Mouse (Mus musculus): ENCODE results near the gene Kcnc1.

The Kcnc1 gene

GRCm38 (mm10) chr7:46364154-46364553 lies 32.1 kb upstream of the Kcnc1 start:
- Histone ChIP-seq H3K27me3 (ENCODE audit: insufficient read depth, low read length) (0 out of 2 replicates have a peak, but pooled peaks cover 3% of the 10 kb centered on the region), H3K4me1 (replicated peaks; ENCODE audit: low read depth, low read length) (no peaks in the 10 kb centered on the region), H3K36me3 (ENCODE audit: insufficient read depth, low read length) (no peaks in the 10 kb centered on the region), H3K9me3 (ENCODE audit: low read length) (no peaks in the 10 kb centered on the region), H3K4me3 (replicated peaks; ENCODE audit: low read length) (no peak overlapping the region)
- TF ChIP-seq NANOG (IDR thresholded peaks at IDR 0.05; ENCODE audit: borderline replicate concordance, low read length) (no peak), CTCF (conservative IDR thresholded peaks at IDR 0.05; ENCODE audit: low read length) (no peak), POU5F1 (IDR thresholded peaks at IDR 0.05; ENCODE audit: borderline replicate concordance, low read length) (no peak)

GRCm38 (mm10) chr7:46365810-46366209 lies 30.5 kb upstream of the Kcnc1 start:
- TF ChIP-seq NANOG (IDR thresholded peaks at IDR 0.05; ENCODE audit: borderline replicate concordance, low read length) = no peak
- H3K27me3 ChIP-seq (ENCODE audit: insufficient read depth, low read length) = peaks cover 4% of the 10 kb centered on the region
- H3K36me3 ChIP-seq (ENCODE audit: insufficient read depth, low read length) = no peaks in the 10 kb centered on the region
- H3K4me1 ChIP-seq (replicated peaks; ENCODE audit: low read depth, low read length) = no peaks in the 10 kb centered on the region
- H3K9me3 ChIP-seq (ENCODE audit: low read length) = no peaks in the 10 kb centered on the region
- H3K4me3 ChIP-seq (replicated peaks; ENCODE audit: low read length) = no peak overlapping the region

- Histone ChIP-seq H3K4me3 (replicated peaks; ENCODE audit: low read length) (no peak overlapping the region), H3K9me3 (ENCODE audit: low read length) (no peaks in the 10 kb centered on the region), H3K36me3 (ENCODE audit: insufficient read depth, low read length) (no peaks in the 10 kb centered on the region), H3K4me1 (replicated peaks; ENCODE audit: low read depth, low read length) (peaks cover 3% of the 10 kb centered on the region), H3K27me3 (ENCODE audit: insufficient read depth, low read length) (peaks cover 38% of the 10 kb centered on the region)
- TF ChIP-seq CTCF (conservative IDR thresholded peaks at IDR 0.05; ENCODE audit: low read length) (no peak), NANOG (IDR thresholded peaks at IDR 0.05; ENCODE audit: borderline replicate concordance, low read length) (no peak), POU5F1 (IDR thresholded peaks at IDR 0.05; ENCODE audit: borderline replicate concordance, low read length) (no peak)
Measured at GRCm38 (mm10) chr7:46371104-46371503, 25.2 kb upstream of the Kcnc1 start.

DNA sequence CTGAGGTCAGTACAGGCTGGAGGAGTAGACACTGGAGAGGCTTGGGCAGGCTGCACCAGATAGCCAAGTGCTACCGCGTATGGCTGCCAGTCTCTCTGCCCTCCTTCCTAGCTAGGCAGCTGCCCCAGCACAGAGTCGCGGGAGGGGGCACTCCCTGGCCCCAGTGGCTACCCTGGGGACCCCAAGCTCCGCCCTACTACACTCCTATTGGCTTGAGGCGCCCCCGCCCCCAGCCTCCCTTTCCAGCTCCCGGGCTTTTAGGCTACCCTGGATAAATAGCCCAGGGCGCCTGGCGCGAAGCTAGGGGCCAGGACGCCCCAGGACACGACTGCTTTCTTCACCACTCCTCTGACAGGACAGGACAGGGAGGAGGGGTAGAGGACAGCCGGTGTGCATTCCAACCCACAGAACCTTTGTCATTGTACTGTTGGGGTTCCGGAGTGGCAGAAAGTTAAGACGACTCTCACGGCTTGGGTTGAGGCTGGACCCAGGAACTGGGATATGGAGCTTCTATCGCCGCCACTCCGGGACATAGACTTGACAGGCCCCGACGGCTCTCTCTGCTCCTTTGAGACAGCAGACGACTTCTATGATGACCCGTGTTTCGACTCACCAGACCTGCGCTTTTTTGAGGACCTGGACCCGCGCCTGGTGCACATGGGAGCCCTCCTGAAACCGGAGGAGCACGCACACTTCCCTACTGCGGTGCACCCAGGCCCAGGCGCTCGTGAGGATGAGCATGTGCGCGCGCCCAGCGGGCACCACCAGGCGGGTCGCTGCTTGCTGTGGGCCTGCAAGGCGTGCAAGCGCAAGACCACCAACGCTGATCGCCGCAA lies 19.9 kb upstream of the Kcnc1 start, which contains the start of gene Myod1:
Gene Myod1, plus strand, starts transcription at position 303 of the 836 bp plus-strand sequence.
- TF ChIP-seq CTCF (conservative IDR thresholded peaks at IDR 0.05; ENCODE audit: low read length) (no peak), POU5F1 (IDR thresholded peaks at IDR 0.05; ENCODE audit: borderline replicate concordance, low read length) (no peak), NANOG (IDR thresholded peaks at IDR 0.05; ENCODE audit: borderline replicate concordance, low read length) (no peak)
- Histone ChIP-seq H3K4me1 (replicated peaks; ENCODE audit: low read depth, low read length) (peaks cover 23% of the 10 kb centered on the region), H3K27me3 (ENCODE audit: insufficient read depth, low read length) (peaks cover 67% of the 10 kb centered on the region), H3K36me3 (ENCODE audit: insufficient read depth, low read length) (no peaks in the 10 kb centered on the region), H3K9me3 (ENCODE audit: low read length) (no peaks in the 10 kb centered on the region), H3K4me3 (replicated peaks; ENCODE audit: low read length) (peak within 1 kb of the TSS; percentile 70)

DNA sequence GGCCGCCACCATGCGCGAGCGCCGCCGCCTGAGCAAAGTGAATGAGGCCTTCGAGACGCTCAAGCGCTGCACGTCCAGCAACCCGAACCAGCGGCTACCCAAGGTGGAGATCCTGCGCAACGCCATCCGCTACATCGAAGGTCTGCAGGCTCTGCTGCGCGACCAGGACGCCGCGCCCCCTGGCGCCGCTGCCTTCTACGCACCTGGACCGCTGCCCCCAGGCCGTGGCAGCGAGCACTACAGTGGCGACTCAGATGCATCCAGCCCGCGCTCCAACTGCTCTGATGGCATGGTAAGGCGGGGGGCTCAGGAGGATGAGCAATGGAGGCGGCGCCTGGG lies 19.3 kb upstream of the Kcnc1 start:
- H3K36me3 ChIP-seq (ENCODE audit: insufficient read depth, low read length) = no peaks in the 10 kb centered on the region
- H3K4me1 ChIP-seq (replicated peaks; ENCODE audit: low read depth, low read length) = peaks cover 23% of the 10 kb centered on the region
- H3K27me3 ChIP-seq (ENCODE audit: insufficient read depth, low read length) = peaks cover 67% of the 10 kb centered on the region
- no peak for TF ChIP-seq NANOG (IDR thresholded peaks at IDR 0.05; ENCODE audit: borderline replicate concordance, low read length)
- TF ChIP-seq CTCF (conservative IDR thresholded peaks at IDR 0.05; ENCODE audit: low read length) = no peak
- no peak for TF ChIP-seq POU5F1 (IDR thresholded peaks at IDR 0.05; ENCODE audit: borderline replicate concordance, low read length)
- H3K9me3 ChIP-seq (ENCODE audit: low read length) = no peaks in the 10 kb centered on the region
- H3K4me3 ChIP-seq (replicated peaks; ENCODE audit: low read length) = peak overlapping the region; percentile 70

DNA sequence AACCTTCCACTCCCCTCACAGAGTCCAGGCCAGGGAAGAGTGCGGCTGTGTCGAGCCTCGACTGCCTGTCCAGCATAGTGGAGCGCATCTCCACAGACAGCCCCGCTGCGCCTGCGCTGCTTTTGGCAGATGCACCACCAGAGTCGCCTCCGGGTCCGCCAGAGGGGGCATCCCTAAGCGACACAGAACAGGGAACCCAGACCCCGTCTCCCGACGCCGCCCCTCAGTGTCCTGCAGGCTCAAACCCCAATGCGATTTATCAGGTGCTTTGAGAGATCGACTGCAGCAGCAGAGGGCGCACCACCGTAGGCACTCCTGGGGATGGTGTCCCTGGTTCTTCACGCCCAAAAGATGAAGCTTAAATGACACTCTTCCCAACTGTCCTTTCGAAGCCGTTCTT lies 18.2 kb upstream of the Kcnc1 start:
- peaks cover 58% of the 10 kb centered on the region for H3K27me3 ChIP-seq (ENCODE audit: insufficient read depth, low read length)
- peaks cover 23% of the 10 kb centered on the region for H3K4me1 ChIP-seq (replicated peaks; ENCODE audit: low read depth, low read length)
- H3K36me3 ChIP-seq (ENCODE audit: insufficient read depth, low read length) = no peaks in the 10 kb centered on the region
- H3K9me3 ChIP-seq (ENCODE audit: low read length) = no peaks in the 10 kb centered on the region
- peak overlapping the region; percentile 41; the same call in 1 of the 2 replicates for H3K4me3 ChIP-seq (replicated peaks; ENCODE audit: low read length)
- TF ChIP-seq NANOG (IDR thresholded peaks at IDR 0.05; ENCODE audit: borderline replicate concordance, low read length) = no peak
- TF ChIP-seq CTCF (conservative IDR thresholded peaks at IDR 0.05; ENCODE audit: low read length) = peak; percentile 24

DNA sequence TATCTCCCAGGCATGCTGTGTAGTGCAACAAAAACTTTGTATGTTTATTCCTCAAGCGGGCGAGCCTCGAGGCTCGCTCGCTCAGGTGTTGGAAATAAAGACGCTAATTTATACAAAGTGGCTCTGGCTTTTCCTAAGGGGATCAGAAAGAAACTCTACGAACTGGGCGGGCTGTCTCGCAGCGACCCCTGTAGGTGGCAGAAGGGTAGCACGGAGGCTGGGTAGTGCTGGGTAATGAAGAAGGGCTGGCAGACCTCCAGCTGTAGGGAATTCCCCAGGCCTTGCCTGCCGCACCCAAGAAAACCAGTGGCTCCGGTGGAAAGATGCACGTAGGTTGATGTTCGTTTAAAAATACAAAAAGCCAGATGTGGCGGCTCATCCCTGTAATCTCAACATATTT lies 17.3 kb upstream of the Kcnc1 start:
- Histone ChIP-seq H3K4me3 (replicated peaks; ENCODE audit: low read length) (no peak overlapping the region), H3K27me3 (ENCODE audit: insufficient read depth, low read length) (peaks cover 55% of the 10 kb centered on the region), H3K4me1 (replicated peaks; ENCODE audit: low read depth, low read length) (peaks cover 23% of the 10 kb centered on the region), H3K9me3 (ENCODE audit: low read length) (no peaks in the 10 kb centered on the region), H3K36me3 (ENCODE audit: insufficient read depth, low read length) (no peaks in the 10 kb centered on the region)
- peak; percentile 62 for TF ChIP-seq CTCF (conservative IDR thresholded peaks at IDR 0.05; ENCODE audit: low read length)
- no peak for TF ChIP-seq NANOG (IDR thresholded peaks at IDR 0.05; ENCODE audit: borderline replicate concordance, low read length)

GRCm38 (mm10) chr7:46380625-46381024 lies 15.7 kb upstream of the Kcnc1 start:
- no peak for TF ChIP-seq NANOG (IDR thresholded peaks at IDR 0.05; ENCODE audit: borderline replicate concordance, low read length)
- no peak for TF ChIP-seq CTCF (conservative IDR thresholded peaks at IDR 0.05; ENCODE audit: low read length)
- TF ChIP-seq POU5F1 (IDR thresholded peaks at IDR 0.05; ENCODE audit: borderline replicate concordance, low read length) = no peak
- Histone ChIP-seq H3K27me3 (ENCODE audit: insufficient read depth, low read length) (peaks cover 40% of the 10 kb centered on the region), H3K4me1 (replicated peaks; ENCODE audit: low read depth, low read length) (peaks cover 23% of the 10 kb centered on the region), H3K9me3 (ENCODE audit: low read length) (no peaks in the 10 kb centered on the region), H3K4me3 (replicated peaks; ENCODE audit: low read length) (no peak overlapping the region), H3K36me3 (ENCODE audit: insufficient read depth, low read length) (no peaks in the 10 kb centered on the region)

- peaks cover 3% of the 10 kb centered on the region; the same call in 1 of the 2 replicates for H3K27me3 ChIP-seq (ENCODE audit: insufficient read depth, low read length)
- H3K36me3 ChIP-seq (ENCODE audit: insufficient read depth, low read length) = no peaks in the 10 kb centered on the region
- TF ChIP-seq CTCF (conservative IDR thresholded peaks at IDR 0.05; ENCODE audit: low read length) (no peak), NANOG (IDR thresholded peaks at IDR 0.05; ENCODE audit: borderline replicate concordance, low read length) (no peak), POU5F1 (IDR thresholded peaks at IDR 0.05; ENCODE audit: borderline replicate concordance, low read length) (no peak)
- no peaks in the 10 kb centered on the region for H3K9me3 ChIP-seq (ENCODE audit: low read length)
- H3K4me1 ChIP-seq (replicated peaks; ENCODE audit: low read depth, low read length) = no peaks in the 10 kb centered on the region
- H3K4me3 ChIP-seq (replicated peaks; ENCODE audit: low read length) = no peak overlapping the region
Measured at GRCm38 (mm10) chr7:46387430-46387829, 8.9 kb upstream of the Kcnc1 start.
